Mouse (Mus musculus): ENCODE data around the gene Vmn1r14.

Vmn1r14 gene

DNA sequence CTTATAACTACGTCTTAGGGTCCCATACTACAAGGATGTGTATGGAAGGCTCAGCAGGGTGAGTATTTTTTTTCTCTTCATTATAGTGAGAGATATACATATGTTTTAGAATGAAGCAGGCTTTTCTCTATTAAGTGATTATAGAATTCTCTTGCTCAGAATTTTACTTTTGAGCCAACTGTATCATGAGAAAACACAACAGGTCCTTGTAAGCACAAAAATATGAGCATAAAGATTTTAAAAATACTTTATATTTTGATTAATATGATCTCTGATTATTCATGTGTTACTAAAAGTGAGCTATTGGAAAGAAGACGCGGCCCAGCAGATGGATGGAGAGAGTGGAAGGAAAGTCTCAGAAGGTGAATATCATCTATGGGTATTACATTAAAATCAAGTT lies at the start of gene Vmn1r14:
Gene Vmn1r14 (plus strand): TSS at position 301 of the 400 bp plus-strand sequence.
- WGBS = 97% methylated on average over 3 of the region's 3 CpGs

DNA sequence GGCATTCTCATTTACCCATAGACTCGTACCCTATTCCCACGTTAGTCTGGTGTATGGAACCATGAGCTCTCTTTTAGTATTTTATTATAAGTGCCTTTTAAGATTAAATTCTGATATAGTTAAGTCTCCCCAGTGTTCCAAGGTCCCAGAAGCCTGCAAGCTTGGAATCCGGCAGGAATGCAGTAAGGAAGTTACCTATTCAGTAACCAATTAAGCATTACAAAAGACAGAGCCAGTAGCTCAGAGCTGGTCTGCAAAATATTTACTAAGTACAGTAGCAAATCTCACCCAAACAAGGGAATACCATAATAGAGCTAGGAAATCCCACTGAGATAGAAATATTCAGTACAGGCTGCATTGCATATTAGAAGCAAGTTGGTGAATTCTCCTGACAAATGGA lies 41.5 kb upstream of the Vmn1r14 start:
- WGBS = 56% methylated on average over 3 of the region's 3 CpGs

DNA sequence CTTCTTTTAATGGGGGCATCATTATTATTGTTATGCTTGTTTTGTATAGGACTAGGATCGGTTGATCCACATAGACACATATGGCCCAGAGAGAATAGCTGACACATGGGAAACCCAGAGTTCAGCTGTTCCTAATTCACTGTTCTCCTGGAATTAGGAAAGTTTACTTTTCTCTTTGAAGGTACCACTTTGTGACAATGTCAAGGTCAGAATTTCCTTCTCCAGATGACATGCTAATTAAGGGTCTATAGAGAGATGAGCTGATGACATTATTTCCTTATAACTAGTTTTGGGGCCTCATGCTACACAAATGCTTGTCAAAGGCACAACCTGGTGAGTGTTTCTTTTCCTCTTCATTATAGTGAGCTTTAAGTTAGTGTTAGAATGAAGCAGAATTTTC lies 28.5 kb upstream of the Vmn1r14 start, which contains the start of gene Vmn1r13:
Gene Vmn1r13 (plus strand): TSS at position 301 of the 400 bp plus-strand sequence.
- WGBS = 94% methylated on average over 1 of the region's 1 CpGs

DNA sequence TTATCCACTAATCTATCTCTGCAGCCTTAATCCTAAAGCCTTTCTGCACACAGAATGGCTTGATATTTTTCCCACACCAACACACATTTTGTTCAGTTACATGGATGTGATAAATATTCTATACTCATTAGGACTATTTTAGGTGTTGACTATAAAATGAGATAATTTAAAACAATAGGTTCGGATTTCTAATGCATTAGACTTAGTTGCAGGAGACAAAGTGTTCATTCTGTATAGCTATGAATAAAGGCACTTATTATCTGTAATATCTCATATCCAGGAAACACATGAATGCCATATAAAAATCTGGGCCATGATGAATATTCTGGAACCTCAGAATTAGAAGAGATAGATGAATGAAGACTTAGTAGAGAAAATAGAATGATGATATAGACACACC lies 26.2 kb downstream of the Vmn1r14 start, which contains the start of gene Vmn1r15:
Gene Vmn1r15 (plus strand): TSS at position 301 of the 400 bp plus-strand sequence.
- WGBS = 74% methylated on average over 1 of the region's 1 CpGs

DNA sequence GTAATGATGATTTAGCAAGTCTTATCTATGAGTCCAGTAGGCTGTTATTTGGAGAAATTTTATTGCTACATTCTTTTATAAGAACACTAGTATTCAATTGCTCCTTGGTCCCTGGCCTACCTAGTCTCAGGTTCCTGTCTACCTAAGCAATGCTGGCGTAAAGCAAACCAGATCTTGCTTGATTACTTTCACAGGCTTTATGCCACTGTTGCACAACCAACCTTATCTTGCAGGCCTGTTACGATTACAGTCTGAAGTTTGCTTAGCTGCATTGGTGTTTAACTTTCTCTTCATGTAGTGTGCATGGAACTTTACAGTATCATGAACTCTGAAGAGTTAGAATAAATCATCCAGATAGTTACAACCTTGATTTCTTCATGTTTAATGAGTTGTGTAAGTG lies 29.5 kb downstream of the Vmn1r14 start:
- WGBS = 92% methylated on average over 2 of the region's 2 CpGs

DNA sequence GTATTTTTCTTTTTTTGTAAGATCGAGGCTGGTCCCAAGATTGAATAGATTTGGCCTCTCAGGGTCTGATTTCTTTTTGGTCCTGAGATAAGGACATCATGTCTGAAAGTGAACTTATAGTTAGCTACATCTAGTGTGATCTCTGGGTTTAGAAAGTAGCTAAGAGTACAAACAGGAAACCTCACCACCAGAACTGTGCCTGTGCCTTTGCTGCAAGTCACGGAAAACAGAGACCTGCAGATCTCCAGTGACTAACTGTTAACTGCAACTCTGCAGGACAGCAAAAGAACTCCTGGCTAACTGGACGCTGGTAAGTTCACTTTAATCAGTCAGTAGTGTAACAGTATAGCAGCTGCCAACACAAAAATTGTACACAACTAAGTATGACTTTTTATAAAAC lies 40.4 kb downstream of the Vmn1r14 start:
- WGBS = 73% methylated on average over 3 of the region's 3 CpGs

All from cerebral cortex, adult 2 months (tissue).